Mouse (Mus musculus): ENCODE results near the gene Pde3b. TPM values are rescaled to one million over a fixed set of nuclear protein-coding genes. Genes with fewer than 3 reads are reported as not detected.
"Not testable (repeated sequence)": the region's sequence is repeated elsewhere in the genome, so short reads cannot be mapped to it uniquely, and the experiment has no call there.

The Pde3b gene
- total RNA-seq (2021), result 1 to 10 TPM; 8.5 to 9.7 TPM
- long read RNA-seq, experiment 1, full-length matches to known transcripts, result 3 of 6 reads
- long read RNA-seq, experiment 1, partial matches to known transcripts, result 1 of 6 reads
- long read RNA-seq, experiment 1, other reads (novel, unspliced or antisense), result 2 of 6 reads
- long read RNA-seq, experiment 2, full-length matches to known transcripts, result 2 of 2 reads
- long read RNA-seq, experiment 2, partial matches to known transcripts, result 0 of 2 reads
- long read RNA-seq, experiment 2, other reads (novel, unspliced or antisense), result 0 of 2 reads

GRCm38 (mm10) chr7:114414421-114415335 is at the start of gene Pde3b:
Gene Pde3b (plus strand): TSS chr7:114415281.
- DNase-seq (ENCODE audit: low spot score in 2 of 2), result peak; percentile 46 to 68

GRCm38 (mm10) chr7:114402130-114402529 is 13.0 kb upstream of the Pde3b start:
- no peak for DNase-seq (ENCODE audit: low spot score in 2 of 2)

- peak; percentile 21 to 44 for DNase-seq (ENCODE audit: low spot score in 2 of 2)
These were observed 397 bp downstream of the Pde3b start for GRCm38 (mm10) chr7:114415336-114416020.

DNA sequence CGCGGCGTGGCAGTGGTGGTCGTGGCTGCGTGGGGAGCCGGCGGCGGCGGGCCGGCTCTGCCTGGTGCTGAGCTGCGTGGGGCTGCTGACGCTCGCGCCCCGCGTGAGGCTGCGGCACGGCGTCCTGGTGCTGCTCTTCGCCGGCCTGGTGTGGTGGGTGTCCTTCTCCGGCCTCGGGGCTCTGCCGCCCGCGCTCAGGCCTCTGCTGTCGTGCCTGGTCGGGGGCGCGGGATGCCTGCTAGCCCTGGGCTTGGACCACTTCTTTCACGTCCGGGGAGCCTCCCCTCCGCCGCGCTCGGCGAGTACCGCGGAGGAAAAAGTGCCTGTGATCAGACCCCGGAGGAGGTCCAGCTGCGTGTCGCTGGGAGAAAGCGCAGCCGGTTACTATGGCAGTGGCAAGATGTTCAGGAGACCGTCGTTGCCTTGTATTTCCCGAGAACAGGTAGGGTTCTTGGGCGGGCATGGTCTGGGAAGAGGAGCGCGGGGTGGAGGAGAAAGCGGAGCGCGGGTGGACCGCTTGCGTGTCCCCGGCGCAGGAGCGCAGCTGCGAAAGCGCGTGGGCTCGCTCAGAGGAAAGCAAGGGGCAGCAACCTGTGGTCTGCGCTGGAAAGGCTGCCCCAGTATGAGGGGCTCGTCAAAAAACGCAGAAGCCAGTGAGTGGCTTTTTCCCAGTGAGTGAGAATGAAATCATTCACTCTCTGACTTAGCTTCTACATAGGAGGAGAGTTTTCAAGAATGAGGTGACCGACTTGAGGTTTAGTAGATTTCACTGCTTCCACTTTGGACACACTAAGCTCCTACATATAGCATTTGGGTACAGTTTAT is 1.2 kb downstream of the Pde3b start:
- DNase-seq (ENCODE audit: low spot score in 2 of 2), result peak; percentile 29 to 44

DNA sequence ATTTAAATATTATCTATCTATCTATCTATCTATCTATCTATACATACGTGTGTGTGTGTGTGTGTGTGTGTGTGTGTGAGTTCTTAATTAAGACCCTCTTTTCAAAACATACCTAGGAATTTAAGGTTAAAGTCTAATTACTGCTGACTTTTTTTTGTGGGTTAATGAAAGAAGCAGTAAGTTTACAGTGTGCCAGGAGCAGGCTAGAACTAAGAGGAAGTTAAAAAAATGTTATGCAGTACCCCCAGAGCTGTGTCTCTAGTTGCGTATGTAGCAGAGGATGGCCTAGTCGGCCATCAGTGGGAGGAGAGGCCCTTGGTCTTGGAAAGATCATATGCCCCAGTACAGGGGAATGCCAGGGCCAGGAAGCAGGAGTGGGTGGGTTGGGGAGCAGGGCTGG is 4.2 kb downstream of the Pde3b start:
- DNase-seq (ENCODE audit: low spot score in 2 of 2), result not testable (repeated sequence)

- no peak for DNase-seq (ENCODE audit: low spot score in 2 of 2)
These were observed 5.8 kb downstream of the Pde3b start for GRCm38 (mm10) chr7:114420918-114421317.

DNA sequence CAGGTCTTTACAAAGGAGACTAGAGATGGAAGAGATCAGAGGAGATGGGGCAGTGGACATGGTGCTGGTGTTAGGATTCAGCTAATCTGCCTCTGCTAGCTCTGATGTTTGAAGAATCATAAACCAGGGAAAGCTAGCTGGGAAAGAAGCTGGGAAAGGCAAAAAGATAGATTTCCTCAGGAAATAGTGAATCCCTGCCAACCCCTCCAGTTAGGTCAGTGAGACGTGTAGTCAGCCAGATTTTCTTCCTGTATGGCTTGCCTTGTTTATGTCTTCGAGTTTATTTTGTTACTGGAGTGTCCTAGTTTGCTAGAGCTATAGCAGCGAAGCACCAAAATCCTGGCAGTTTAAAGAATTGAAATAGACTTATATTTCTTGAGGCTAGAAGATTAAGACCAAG is 7.1 kb downstream of the Pde3b start:
- no peak for DNase-seq (ENCODE audit: low spot score in 2 of 2)

DNA sequence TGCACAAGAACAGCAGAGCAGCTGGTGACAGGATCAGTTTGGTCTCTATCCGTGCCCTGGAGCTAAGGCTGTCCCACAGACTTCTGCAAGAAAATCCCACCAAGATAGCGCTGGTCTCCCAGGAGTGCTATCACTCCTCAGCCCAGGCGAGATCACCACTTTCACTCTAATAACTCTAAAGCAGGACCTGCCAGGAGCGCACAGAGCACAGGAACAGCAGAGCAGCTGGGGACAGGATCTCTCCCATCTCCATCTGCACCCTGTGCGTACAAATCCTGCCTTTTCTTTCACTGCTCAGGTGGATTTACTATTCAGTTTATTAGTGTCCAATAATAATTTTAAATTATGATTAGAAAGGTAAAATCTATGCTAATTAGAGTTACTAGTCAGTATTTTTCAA is 14.7 kb downstream of the Pde3b start:
- no peak for DNase-seq (ENCODE audit: low spot score in 2 of 2)

DNA sequence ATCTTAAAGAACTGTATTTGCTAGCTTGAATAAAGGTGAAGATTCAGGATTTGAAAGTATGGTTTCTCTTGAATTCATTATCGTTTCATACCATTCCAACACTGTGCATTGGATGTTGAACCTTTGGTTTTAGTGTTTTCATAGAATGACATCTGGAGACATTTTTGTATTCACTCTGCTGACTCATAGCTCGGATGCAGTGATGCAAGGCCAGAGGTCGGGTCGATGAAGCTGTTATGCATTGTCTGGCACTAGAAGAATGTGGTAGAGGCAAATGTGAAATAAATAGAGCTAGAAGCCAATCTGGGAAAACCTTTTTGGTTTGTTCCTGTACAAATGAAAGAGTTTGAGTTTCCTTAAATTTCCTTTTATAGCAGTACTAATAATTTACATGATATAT is 16.9 kb downstream of the Pde3b start:
- DNase-seq (ENCODE audit: low spot score in 2 of 2), result no peak

GRCm38 (mm10) chr7:114439726-114440125 is 24.6 kb downstream of the Pde3b start:
- no peak for DNase-seq (ENCODE audit: low spot score in 2 of 2)

DNA sequence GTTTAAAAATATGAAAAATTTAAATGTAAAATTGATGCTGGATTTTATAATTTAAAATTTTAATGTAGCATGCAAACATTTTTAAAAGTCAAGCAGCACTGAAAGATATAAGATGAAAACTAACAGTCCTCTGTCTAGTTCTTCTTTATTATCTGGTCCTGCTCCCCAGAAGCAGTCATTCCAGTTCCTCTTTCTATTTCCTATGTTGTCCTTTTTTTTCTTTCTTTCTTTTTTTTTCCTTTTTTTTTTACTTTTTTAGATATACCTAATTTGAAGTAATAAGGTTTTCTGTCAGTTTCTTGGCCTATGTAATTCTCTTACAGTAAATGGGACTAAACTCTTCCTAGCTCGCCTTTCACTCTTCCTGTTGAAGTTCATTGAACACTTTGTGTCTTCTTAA is 25.4 kb downstream of the Pde3b start:
- no peak for DNase-seq (ENCODE audit: low spot score in 2 of 2)

GRCm38 (mm10) chr7:114452876-114453275 is 37.8 kb downstream of the Pde3b start:
- no peak for DNase-seq (ENCODE audit: low spot score in 2 of 2)

GRCm38 (mm10) chr7:114453300-114453990 is 38.4 kb downstream of the Pde3b start:
- no peak for DNase-seq (ENCODE audit: low spot score in 2 of 2)

DNA sequence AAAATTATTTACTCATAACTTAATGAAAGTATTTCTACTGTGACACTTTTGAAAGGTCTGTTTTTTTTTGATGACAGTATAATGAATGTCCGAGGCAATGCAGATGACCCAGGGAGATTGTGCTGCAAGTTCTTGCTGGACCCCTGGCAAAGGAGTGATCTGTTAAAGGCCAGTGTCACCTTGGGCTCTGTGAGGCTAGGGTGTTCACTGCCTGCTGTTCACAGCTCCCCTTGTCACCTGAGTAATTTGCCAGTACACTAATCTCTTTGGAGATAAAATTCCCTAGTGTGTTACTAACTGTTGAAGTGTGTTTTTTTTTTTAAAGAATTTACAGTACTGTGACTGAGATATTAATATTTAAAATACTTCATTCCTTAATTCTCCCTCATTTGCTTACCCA is 39.8 kb downstream of the Pde3b start:
- no peak for DNase-seq (ENCODE audit: low spot score in 2 of 2)

GRCm38 (mm10) chr7:114456904-114457303 is 41.8 kb downstream of the Pde3b start:
- DNase-seq (ENCODE audit: low spot score in 2 of 2), result no peak

- DNase-seq (ENCODE audit: low spot score in 2 of 2), result no peak
These were observed 44.8 kb downstream of the Pde3b start for GRCm38 (mm10) chr7:114459909-114460308.

- no peak for DNase-seq (ENCODE audit: low spot score in 2 of 2)
These were observed 46.6 kb downstream of the Pde3b start for GRCm38 (mm10) chr7:114461727-114462126.

GRCm38 (mm10) chr7:114466358-114466757 is 51.3 kb downstream of the Pde3b start:
- no peak for DNase-seq (ENCODE audit: low spot score in 2 of 2)

DNA sequence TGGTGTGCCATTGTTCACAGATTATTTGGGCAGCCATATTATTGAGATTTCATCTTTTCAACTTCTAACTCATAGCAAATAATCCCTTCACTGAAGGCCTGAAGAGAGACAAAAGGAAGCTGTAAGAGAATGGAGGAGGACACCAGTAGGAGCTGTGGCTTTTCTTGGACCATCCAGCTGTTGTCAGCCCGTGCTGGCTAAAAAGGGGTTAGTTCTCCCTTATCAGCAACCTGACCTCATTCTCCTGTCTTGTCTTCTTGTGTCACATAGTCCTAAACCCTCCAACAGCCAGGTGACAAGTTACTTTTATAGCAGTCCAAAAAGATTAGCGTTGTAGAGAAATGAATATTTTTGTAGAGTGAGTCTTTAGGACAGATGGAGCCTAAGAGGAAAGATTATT is 57.4 kb downstream of the Pde3b start:
- no peak for DNase-seq (ENCODE audit: low spot score in 2 of 2)

GRCm38 (mm10) chr7:114474889-114475288 is 59.8 kb downstream of the Pde3b start:
- DNase-seq (ENCODE audit: low spot score in 2 of 2), result no peak

All from gastrocnemius, postnatal 4 days (tissue).